Mouse (Mus musculus): ENCODE measurements around the gene Ptprq.

DNA sequence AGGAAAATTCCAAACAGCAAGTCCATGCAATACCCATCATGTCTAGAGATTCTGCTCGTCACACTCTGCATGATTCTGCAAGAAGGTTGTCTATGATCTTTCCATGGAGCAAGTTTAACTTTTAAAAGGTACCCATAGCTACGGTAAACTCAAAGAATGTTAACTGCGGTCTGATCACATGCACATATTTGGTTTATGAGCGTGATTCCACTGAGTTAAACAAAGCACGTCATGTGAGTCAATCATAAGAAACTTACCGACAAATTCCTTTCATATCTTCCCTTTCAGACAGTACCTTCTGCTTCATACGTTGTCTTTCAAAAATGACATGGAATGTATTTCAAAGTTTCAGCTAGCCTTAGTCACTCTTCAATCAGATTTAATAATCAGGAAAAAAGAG is 217.7 kb downstream of the Ptprq start:
- TF ChIP-seq CTCF (IDR thresholded peaks at IDR 0.05; ENCODE audit: extremely low read depth, insufficient read depth, low read length) (no peak), POLR2A (IDR thresholded peaks at IDR 0.05; ENCODE audit: extremely low read depth, insufficient read depth, low read length) (no peak)
